Mouse (Mus musculus) neutrophil, adult 5-6 weeks (primary cell): ENCODE data around the gene Tmed2. TPM values are rescaled to one million over a fixed set of nuclear protein-coding genes. Genes with fewer than 3 reads are reported as not detected.
"Not testable (repeated sequence)": the region's sequence is repeated elsewhere in the genome, so short reads cannot be mapped to it uniquely, and the experiment has no call there.

Source experiments
- ATAC-seq: fragments of 151-379, 151-347 bp; 2 replicates; pipeline ENCODE4 v1.8.0; 2017; ENCODE audit warnings: mild to moderate bottlenecking, moderate TSS enrichment; ENCODE audit not compliant: insufficient number of reproducible peaks, poor library complexity, low FRiP score, severe bottlenecking; ENCODE audit errors: extremely low read depth
- total RNA-seq: library from RNA; stranded (forward); fragments of 200-1000 nt; gene quantifications from 2 replicates; pipeline ENCODE4 v1.2.3, GENCODE M21; 2017

Gene Tmed2
- total RNA-seq, 1 experiment from 2014 or later = 321 TPM

- peak; percentile 93 for ATAC-seq
Measured at GRCm38 (mm10) chr5:124552558-124553307, 12.2 kb downstream of the Tmed2 start, which contains the start of gene Ddx55. TSS of gene Ddx55 (plus strand) at chr5:124552864.

DNA sequence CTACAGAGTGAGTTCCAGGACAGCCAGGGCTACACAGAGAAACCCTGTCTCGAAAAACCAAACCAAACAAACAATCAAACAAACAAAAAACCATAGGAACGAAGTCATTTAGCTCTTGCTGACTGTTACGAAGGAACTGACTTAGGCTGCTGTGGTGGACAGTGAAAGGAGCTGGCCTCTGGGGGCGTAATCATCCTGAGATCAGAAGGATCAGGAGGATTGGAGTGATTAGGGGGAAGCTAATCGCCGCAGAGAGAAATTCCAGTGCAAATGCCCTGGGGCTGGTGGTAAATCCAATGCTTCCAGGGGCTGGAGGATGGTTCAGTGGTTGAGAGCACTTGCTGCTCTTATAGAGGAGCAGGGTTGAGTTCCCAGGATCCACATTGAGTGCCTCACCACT is 13.1 kb downstream of the Tmed2 start:
- ATAC-seq = no peak

GRCm38 (mm10) chr5:124555145-124555544 is 14.7 kb downstream of the Tmed2 start:
- no peak for ATAC-seq

DNA sequence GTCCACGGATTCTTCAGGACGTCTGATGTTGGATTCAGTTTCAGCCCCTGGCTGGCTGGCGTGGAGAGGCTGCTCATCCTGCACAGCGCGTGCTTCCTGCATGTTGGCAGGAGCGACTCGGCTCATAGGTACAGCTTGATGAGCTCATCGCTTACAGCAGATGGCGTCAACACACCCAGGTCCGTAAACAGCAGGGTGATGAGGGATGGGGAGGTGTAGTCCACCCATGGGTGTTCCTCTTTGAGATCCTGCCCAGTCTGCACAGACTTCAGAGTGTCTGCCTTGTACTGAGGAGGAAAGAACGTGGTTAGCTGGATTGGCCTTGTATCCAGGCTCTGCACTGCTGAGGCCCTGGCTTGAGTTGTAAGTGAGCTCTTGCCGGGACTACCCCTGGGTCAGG is 30.6 kb downstream of the Tmed2 start:
- no peak for ATAC-seq

DNA sequence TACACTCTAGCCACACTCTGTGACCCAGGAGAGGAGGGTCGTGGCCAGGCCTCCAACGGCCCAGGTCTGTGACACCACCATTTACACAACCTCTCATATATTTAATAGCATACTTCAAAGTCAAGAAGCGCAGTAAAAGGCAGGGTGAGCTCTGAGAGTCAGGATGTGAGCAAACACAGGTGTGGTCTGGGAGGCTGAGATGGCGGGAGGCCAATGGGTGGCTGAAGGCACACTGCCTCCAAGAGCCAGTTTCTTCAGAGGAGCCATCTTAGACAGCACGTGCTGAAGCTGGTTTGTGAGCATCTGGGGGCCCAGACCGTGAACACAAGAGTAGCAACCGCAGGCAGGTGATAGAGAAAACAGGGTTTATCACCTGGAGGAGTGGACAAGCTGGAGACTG is 35.0 kb downstream of the Tmed2 start:
- no peak for ATAC-seq

- ATAC-seq = peak; percentile 94
Measured at GRCm38 (mm10) chr5:124578633-124579317, 38.3 kb downstream of the Tmed2 start, which contains the start of the genes Eif2b1 and Gtf2h3. TSS of gene Eif2b1 (minus strand) at chr5:124579131. TSS of gene Gtf2h3 (plus strand) at chr5:124579140.

GRCm38 (mm10) chr5:124582515-124582914 is 42.0 kb downstream of the Tmed2 start:
- no peak for ATAC-seq

DNA sequence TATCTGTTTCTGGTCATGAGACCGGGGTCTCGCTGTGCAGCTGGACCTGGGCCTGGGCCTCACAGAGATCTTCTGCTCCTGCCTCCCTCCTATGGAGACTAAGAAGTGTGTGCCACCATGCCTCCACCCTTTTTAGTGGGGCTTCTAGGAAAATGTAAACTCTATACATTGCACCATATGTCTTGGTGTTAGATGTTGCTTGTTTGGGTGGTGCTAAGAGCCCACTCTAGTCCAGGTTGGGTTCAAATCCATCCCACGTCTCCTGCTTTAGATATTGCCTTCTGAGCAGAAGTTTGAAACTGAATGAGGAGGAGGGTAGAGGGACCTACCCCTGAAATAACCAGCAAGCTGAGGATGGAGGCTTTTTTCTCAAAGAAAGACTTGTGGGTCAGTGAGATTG is 52.3 kb downstream of the Tmed2 start:
- ATAC-seq = no peak

DNA sequence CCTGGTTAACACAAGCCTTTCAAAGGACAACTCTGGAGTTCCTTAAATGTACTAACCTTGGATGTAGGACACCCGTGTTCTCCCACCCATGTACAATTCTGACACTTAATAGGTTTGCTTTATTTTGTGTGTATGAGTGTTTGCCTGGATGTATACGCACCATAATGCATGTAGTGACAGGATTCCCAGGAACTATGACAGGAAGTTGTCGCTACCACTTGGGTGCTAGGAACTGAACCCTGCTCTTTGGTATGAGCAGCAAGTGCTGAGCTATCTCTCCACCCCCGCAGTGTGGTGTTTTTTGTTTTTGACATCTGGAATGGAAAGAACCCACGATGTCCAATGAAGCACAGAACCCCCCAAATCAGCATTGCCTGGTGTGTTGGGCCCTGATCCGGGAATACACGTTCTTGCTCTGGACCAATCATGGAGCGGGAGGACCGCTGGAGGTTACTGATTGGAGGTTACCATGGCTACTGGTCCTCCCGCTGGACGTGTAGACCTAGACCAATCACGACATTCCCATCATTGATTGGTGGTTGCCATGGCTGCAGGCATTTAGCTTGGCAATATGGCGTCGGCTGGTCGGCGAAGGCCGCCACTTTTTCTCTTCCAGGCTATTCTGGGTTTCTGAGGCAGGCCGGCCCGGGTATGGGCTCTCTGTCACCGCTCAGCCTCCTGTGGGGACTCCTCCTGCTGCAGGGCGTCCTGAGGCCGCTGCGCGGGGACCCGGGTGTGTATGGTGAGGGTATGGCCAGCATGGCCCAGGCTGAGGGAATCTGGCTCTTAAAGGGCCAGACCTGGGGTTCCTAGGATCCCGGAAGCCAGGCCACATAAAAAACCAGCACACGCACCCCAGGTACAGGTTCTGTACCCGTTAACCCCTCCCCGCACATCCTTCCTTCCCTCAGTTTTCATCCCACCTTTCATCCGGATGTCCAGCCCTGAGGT is 58.0 kb downstream of the Tmed2 start:
- peak; percentile 74 for ATAC-seq

- ATAC-seq = not testable (repeated sequence)
Measured at GRCm38 (mm10) chr5:124599726-124600125, 59.2 kb downstream of the Tmed2 start.

Other genes starting within 250 kb of the Tmed2 start
- gene Mphosph9, start 212.7 kb upstream of the Tmed2 start, total RNA-seq = 14.0 and 18.3 TPM in 2 replicates
- 5.5 and 6.9 TPM in 2 replicates for gene 2810006K23Rik, start 212.6 kb upstream of the Tmed2 start, total RNA-seq
- 78.1 and 86.2 TPM in 2 replicates for gene Cdk2ap1, start 177.6 kb upstream of the Tmed2 start, total RNA-seq
- gene Sbno1, start 114.7 kb upstream of the Tmed2 start, total RNA-seq = 306 and 307 TPM in 2 replicates
- 58.0 and 70.0 TPM in 2 replicates for gene Kmt5a, start 100.8 kb upstream of the Tmed2 start, total RNA-seq
- 40.5 and 44.6 TPM in 2 replicates for gene Rilpl2, start 62.3 kb upstream of the Tmed2 start, total RNA-seq
- gene Snrnp35, start 57.6 kb upstream of the Tmed2 start, total RNA-seq = 4.7 and 9.3 TPM in 2 replicates
- gene Rilpl1, start 9.3 kb upstream of the Tmed2 start, total RNA-seq = 1.2 and 1.7 TPM in 2 replicates
- gene Ddx55, start 12.2 kb downstream of the Tmed2 start, total RNA-seq = 27.7 and 28.2 TPM in 2 replicates
- gene Eif2b1, start 38.4 kb downstream of the Tmed2 start, total RNA-seq = 24.1 and 24.7 TPM in 2 replicates
- gene Gtf2h3, start 38.4 kb downstream of the Tmed2 start, total RNA-seq = 18.7 and 25.5 TPM in 2 replicates
- 29.8 and 30.4 TPM in 2 replicates for gene Atp6v0a2, start 87.9 kb downstream of the Tmed2 start, total RNA-seq
- gene Dnah10, start 184.4 kb downstream of the Tmed2 start, total RNA-seq = not detected in 2 replicates